Mouse (Mus musculus): ENCODE measurements around the gene Fam163b. TPM values are rescaled to one million over a fixed set of nuclear protein-coding genes. Genes with fewer than 3 reads are reported as not detected.

Gene Fam163b
- polyA plus RNA-seq (2015; fragmentation: Illumina TruSeq; extraction: RNeasy Lipid Tissue Mini Kit (QIAGEN cat#74804); ENCODE audit: insufficient read depth, low read depth, low replicate concordance) = not detected

DNA sequence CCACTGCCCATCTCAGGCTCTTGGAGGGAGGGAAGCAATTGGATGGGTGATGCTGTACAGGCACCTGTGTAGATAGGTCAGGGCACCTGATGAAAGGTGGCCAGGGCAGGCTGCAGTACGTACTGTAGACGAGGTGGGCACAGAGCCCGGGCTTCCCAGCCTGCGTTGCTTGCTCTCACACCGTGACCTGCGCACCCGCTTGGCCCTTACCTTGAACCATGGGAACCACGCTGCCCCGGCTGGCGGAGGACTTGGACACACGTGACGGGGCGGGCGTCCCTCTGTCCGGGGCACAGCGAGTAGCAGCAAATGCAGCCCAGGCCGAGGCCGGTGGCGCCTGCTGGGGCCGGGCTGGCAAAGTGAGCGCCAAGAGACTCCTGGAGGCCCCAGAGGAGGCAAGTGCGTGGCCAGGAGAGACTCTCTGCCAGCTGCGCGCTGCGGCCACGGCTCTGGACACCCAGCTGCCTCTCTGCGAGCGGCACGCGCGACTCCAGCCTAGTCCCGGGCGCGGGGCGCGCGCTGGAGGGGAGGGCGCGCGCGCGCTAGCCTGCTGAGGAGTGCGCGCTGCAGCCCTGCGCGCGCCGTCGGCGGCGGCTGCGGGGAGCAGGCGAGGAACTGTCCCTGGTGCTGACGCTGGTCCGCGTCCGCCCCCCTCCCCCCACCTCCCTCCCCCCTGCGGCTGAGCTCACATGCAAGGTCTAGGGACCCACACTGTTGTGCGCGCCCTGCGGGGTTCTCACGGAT, at the start of gene Fam163b:
TSS of gene Fam163b (minus strand) at position 542 of the 744 bp plus-strand sequence.

DNA sequence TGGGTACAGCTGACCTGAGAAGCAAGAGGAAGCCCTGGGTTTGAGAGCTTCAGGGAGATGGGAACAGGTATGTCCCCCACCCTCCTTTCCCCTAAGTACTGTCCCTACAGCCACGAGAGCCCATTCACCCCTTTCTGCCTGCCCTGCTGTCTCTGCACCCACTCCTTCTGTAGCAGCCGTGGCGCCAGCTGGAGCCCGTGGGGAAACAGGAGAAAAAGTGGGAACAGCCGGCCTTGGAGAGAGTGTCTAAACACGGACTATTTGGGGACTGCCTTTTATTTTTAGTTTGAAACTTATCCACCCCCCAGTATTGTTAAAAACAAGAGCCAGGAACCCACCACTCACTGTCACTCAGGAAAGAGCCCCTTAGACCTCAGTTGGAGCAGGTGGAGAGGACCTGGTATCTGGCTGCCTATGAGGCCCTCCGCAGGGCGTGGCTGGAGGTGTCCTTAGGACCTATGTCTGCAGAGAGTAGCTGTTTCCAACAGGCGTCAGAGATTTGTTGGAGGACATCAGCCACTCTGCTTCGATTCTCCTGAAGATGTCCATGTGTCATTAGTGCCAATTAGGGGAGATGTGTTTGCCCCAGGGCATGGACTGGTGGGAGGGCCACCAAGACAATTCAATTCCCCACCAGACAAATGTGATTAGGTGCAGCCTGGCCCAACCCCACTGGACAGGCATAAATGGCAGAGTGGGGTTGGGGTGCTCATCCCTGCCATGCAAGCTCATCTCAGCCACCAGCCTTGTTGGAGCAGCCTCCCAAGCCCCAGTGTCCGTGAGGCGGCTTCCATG, 22.7 kb upstream of the Fam163b start, which contains the start of gene Dbh:
TSS of gene Dbh (plus strand) at position 438 of the 795 bp plus-strand sequence.

DNA sequence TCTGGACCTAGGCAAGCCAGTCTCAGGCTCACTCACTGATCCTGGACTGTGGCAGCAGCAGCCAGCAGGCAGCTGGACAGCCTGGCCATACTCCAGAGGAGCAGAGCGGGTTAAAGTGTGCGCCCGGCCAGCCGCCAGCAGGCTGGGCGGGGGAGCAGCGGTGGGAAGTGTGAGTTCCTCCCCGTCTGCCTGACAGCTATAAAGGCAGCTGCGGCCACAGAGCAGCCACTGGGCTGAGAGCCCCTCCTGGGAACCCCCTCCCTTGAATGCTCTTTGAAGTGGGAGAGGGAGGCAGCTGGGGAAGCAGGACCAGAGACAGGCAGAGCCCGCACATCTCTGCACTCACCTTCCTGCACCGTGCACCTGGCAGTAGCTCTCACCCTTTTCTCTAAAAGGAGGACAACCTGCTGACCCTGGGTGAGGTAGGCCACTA, 63.1 kb downstream of the Fam163b start, which contains the start of gene Adamtsl2:
TSS of gene Adamtsl2 (plus strand) at position 228 of the 433 bp plus-strand sequence.

DNA sequence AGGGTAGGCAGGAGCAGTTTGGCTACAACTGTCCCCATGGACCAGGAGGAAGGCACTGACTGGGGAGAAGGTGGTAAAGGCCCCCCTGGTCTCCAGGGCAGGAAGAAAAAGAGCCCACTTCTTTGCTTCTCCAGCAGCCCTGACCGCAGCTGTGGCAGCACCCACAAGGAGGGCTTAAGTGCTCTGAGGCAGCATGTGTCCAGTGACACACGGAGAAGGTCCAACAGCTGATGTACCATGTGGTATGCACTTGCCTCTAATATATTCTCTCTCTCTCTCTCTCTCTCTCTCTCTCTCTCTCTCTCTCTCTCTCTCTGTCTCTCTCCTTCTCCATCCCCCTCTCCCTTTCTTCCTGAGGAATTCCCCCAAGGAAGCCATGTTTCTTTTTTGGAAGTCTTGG, 70.3 kb downstream of the Fam163b start, which contains the start of gene Mymk:
TSS of gene Mymk (minus strand) at position 202 of the 400 bp plus-strand sequence.

Other genes with a start within 250 kb of the Fam163b start
- 4.1 TPM for gene Surf6, start 239.6 kb downstream of the Fam163b start, polyA plus RNA-seq (2015; fragmentation: Illumina TruSeq; extraction: RNeasy Lipid Tissue Mini Kit (QIAGEN cat#74804); ENCODE audit: insufficient read depth, low read depth, low replicate concordance)
- 7.5 TPM for gene Med22, start 231.8 kb downstream of the Fam163b start, polyA plus RNA-seq (2015; fragmentation: Illumina TruSeq; extraction: RNeasy Lipid Tissue Mini Kit (QIAGEN cat#74804); ENCODE audit: insufficient read depth, low read depth, low replicate concordance)
- gene Rpl7a, start 231.7 kb downstream of the Fam163b start, polyA plus RNA-seq (2015; fragmentation: Illumina TruSeq; extraction: RNeasy Lipid Tissue Mini Kit (QIAGEN cat#74804); ENCODE audit: insufficient read depth, low read depth, low replicate concordance) = 474 TPM
- gene Surf2, start 226.1 kb downstream of the Fam163b start, polyA plus RNA-seq (2015; fragmentation: Illumina TruSeq; extraction: RNeasy Lipid Tissue Mini Kit (QIAGEN cat#74804); ENCODE audit: insufficient read depth, low read depth, low replicate concordance) = 24.0 TPM
- gene Surf1, start 226.0 kb downstream of the Fam163b start, polyA plus RNA-seq (2015; fragmentation: Illumina TruSeq; extraction: RNeasy Lipid Tissue Mini Kit (QIAGEN cat#74804); ENCODE audit: insufficient read depth, low read depth, low replicate concordance) = 20.5 TPM
- 38.4 TPM for gene Surf4, start 208.6 kb downstream of the Fam163b start, polyA plus RNA-seq (2015; fragmentation: Illumina TruSeq; extraction: RNeasy Lipid Tissue Mini Kit (QIAGEN cat#74804); ENCODE audit: insufficient read depth, low read depth, low replicate concordance)
- gene Stkld1, start 208.4 kb downstream of the Fam163b start, polyA plus RNA-seq (2015; fragmentation: Illumina TruSeq; extraction: RNeasy Lipid Tissue Mini Kit (QIAGEN cat#74804); ENCODE audit: insufficient read depth, low read depth, low replicate concordance) = not detected
- 13.2 TPM for gene Rexo4, start 178.1 kb downstream of the Fam163b start, polyA plus RNA-seq (2015; fragmentation: Illumina TruSeq; extraction: RNeasy Lipid Tissue Mini Kit (QIAGEN cat#74804); ENCODE audit: insufficient read depth, low read depth, low replicate concordance)
- gene Adamts13, start 169.1 kb downstream of the Fam163b start, polyA plus RNA-seq (2015; fragmentation: Illumina TruSeq; extraction: RNeasy Lipid Tissue Mini Kit (QIAGEN cat#74804); ENCODE audit: insufficient read depth, low read depth, low replicate concordance) = not detected
- 19.2 TPM for gene Cacfd1, start 132.6 kb downstream of the Fam163b start, polyA plus RNA-seq (2015; fragmentation: Illumina TruSeq; extraction: RNeasy Lipid Tissue Mini Kit (QIAGEN cat#74804); ENCODE audit: insufficient read depth, low read depth, low replicate concordance)
- not detected for gene Slc2a6, start 114.5 kb downstream of the Fam163b start, polyA plus RNA-seq (2015; fragmentation: Illumina TruSeq; extraction: RNeasy Lipid Tissue Mini Kit (QIAGEN cat#74804); ENCODE audit: insufficient read depth, low read depth, low replicate concordance)
- not detected for gene Mymk, start 70.3 kb downstream of the Fam163b start, polyA plus RNA-seq (2015; fragmentation: Illumina TruSeq; extraction: RNeasy Lipid Tissue Mini Kit (QIAGEN cat#74804); ENCODE audit: insufficient read depth, low read depth, low replicate concordance)
- 3.9 TPM for gene Adamtsl2, start 63.1 kb downstream of the Fam163b start, polyA plus RNA-seq (2015; fragmentation: Illumina TruSeq; extraction: RNeasy Lipid Tissue Mini Kit (QIAGEN cat#74804); ENCODE audit: insufficient read depth, low read depth, low replicate concordance)
- not detected for gene Dbh, start 22.7 kb upstream of the Fam163b start, polyA plus RNA-seq (2015; fragmentation: Illumina TruSeq; extraction: RNeasy Lipid Tissue Mini Kit (QIAGEN cat#74804); ENCODE audit: insufficient read depth, low read depth, low replicate concordance)
- gene Sardh, start 105.8 kb upstream of the Fam163b start, polyA plus RNA-seq (2015; fragmentation: Illumina TruSeq; extraction: RNeasy Lipid Tissue Mini Kit (QIAGEN cat#74804); ENCODE audit: insufficient read depth, low read depth, low replicate concordance) = 19.0 TPM